Mouse (Mus musculus) T-helper 1 cell (primary cell): ENCODE results near the gene Zfp593.

Experiments used
- in situ Hi-C: fragments of 300-600 bp; cut with MboI, MseI; formaldehyde crosslinking; loops from one replicate; pipeline ENCODE4 v1.15.1; 2025; ENCODE audit warnings: high pct_unique_total_duplicates

Zfp593 gene

GRCm38 (mm10) chr4:134257198-134258009 is 12.0 kb upstream of the Zfp593 start:
- in situ Hi-C loops = no loop called here

GRCm38 (mm10) chr4:134256407-134257197 is 11.2 kb upstream of the Zfp593 start:
- in situ Hi-C loops = no loop called here

- in situ Hi-C loops = no loop called here
These were observed 10.5 kb upstream of the Zfp593 start for GRCm38 (mm10) chr4:134255854-134256253.

GRCm38 (mm10) chr4:134254835-134255234 is 9.4 kb upstream of the Zfp593 start:
- in situ Hi-C loops = no loop called here

GRCm38 (mm10) chr4:134253722-134254324 is 8.4 kb upstream of the Zfp593 start, which contains the start of gene Grrp1:
Gene Grrp1, minus strand, starts transcription at chr4:134254106.
- in situ Hi-C loops = no loop called here

GRCm38 (mm10) chr4:134252911-134253721 is 7.7 kb upstream of the Zfp593 start:
- in situ Hi-C loops = no loop called here

GRCm38 (mm10) chr4:134252131-134252910 is 6.9 kb upstream of the Zfp593 start:
- in situ Hi-C loops = no loop called here

- in situ Hi-C loops = no loop called here
These were observed 6.1 kb upstream of the Zfp593 start for GRCm38 (mm10) chr4:134251241-134252130.

GRCm38 (mm10) chr4:134250930-134251240 is 5.5 kb upstream of the Zfp593 start:
- in situ Hi-C loops = no loop called here

GRCm38 (mm10) chr4:134250116-134250929 is 4.9 kb upstream of the Zfp593 start:
- in situ Hi-C loops = no loop called here

GRCm38 (mm10) chr4:134249651-134250050 is 4.3 kb upstream of the Zfp593 start:
- in situ Hi-C loops = loop anchor here (5.0 kb wide), 1 partner anchor 43 kb away; no protein-coding TSS in a partner anchor

- in situ Hi-C loops = loop anchor here (5.0 kb wide), 1 partner anchor 46 kb away; no protein-coding TSS in a partner anchor
These were observed 1.4 kb upstream of the Zfp593 start, which contains the start of gene Gm30191 for GRCm38 (mm10) chr4:134246719-134247258. Gene Gm30191, plus strand, starts transcription at chr4:134246935.

GRCm38 (mm10) chr4:134246256-134246655 is 864 bp upstream of the Zfp593 start:
- in situ Hi-C loops = loop anchor here (5.0 kb wide), 1 partner anchor 46 kb away; no protein-coding TSS in a partner anchor

- in situ Hi-C loops = no loop called here
These were observed 1.7 kb downstream of the Zfp593 start, which contains the start of gene E130218I03Rik for GRCm38 (mm10) chr4:134243516-134244250. Gene E130218I03Rik, plus strand, starts transcription at chr4:134243662.

- in situ Hi-C loops = no loop called here
These were observed 6.7 kb downstream of the Zfp593 start for GRCm38 (mm10) chr4:134238686-134239085.

GRCm38 (mm10) chr4:134238279-134238651 is 7.1 kb downstream of the Zfp593 start, which contains the start of gene Cnksr1:
Gene Cnksr1, minus strand, starts transcription at chr4:134238399.
- in situ Hi-C loops = no loop called here

- in situ Hi-C loops = no loop called here
These were observed 7.7 kb downstream of the Zfp593 start for GRCm38 (mm10) chr4:134237582-134238278.
